Mouse (Mus musculus) spleen, postnatal 14 days (tissue): ENCODE measurements around the gene Pes1.
"Not testable (repeated sequence)": the region's sequence is repeated elsewhere in the genome, so short reads cannot be mapped to it uniquely, and the experiment has no call there.

ENCODE experiments used
- DNase-seq, 2 experiments: peaks; one replicate each; pipeline ENCODE4 v3.0.0; 2021 to 2022; ENCODE audit warnings: low spot score in 2 of 2

Pes1 gene

GRCm38 (mm10) chr11:4006462-4006861 is 42.7 kb downstream of the Pes1 start:
- no peak for DNase-seq

DNA sequence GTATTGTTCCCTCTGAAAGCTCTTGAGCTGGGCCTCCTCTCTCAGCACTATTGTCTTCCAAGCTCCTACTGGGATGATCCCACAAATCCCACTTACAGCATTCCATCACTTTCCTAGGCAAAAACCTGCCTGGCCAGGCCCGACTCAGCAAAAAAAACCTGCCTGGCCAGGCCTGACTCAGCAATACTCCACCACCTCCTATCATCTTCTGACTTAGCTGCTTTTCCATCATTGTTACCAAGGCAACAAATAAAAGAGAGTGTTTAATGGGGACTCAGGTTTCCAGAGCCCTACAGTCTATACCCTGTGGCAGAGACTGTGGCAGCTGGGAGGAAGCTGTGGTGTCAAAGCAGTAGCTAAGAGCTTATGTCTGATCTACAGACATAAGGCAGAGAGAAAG is 48.8 kb downstream of the Pes1 start:
- no peak for DNase-seq

DNA sequence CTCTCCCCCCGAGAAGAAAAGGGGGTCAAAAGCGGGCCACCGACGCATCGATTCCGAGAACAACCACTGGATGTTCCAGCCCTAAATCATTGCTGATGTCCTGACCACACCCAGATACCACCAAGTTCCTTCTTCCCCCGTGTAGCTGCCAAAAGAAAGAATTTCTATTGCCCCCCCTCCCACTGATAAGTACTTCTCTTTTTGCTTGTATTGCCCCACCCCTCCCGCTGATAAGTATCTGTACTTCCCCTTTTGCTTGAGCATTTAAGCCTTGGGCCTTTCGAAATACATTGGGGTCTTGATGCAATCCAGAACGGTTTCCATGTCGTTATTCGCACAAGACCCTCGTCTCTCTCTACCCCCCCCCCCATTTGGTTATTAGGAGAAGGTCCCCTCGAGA is 52.0 kb downstream of the Pes1 start:
- not testable (repeated sequence) for DNase-seq

DNA sequence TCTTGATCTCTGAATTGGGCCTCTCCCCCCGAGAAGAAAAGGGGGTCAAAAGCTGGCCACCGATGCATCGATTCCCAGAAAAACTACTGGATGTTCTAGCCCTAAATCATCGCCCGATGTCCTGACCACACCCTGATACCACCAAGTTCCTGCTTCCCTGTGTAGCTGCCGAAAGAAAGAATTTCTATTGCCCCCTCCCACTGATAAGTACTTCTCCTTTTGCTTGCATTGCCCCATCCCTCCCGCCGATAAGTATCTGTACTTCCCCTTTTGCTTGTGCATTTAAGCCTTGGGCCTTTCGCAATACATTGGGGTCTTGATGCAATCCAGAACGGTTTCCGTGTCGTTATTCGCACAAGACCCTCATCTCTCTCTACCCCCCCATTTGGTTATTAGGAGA is 58.3 kb downstream of the Pes1 start:
- not testable (repeated sequence) for DNase-seq

DNA sequence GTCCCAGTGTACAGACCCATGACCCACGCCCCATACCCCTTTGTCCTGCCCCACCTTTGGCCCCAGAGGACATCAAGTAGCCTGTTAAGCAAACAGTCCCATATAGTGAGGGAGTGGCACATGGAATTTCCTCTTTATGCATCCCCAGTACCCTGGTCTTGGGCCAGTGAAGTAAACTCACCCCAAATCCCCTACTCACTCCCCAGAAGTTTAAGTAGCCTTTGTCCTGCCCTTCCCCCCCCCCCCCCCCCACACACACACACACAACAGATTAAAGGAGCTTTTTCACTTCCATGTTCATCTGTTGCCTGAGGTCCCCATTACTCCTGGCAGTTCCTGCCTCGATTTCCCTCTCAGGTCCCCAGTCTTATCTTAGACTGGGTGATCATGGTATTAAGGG is 59.5 kb downstream of the Pes1 start:
- DNase-seq: no peak

GRCm38 (mm10) chr11:4027066-4027465 is 63.3 kb downstream of the Pes1 start:
- DNase-seq: no peak

- no peak for DNase-seq
These were observed 64.0 kb downstream of the Pes1 start for GRCm38 (mm10) chr11:4027561-4028334.

DNA sequence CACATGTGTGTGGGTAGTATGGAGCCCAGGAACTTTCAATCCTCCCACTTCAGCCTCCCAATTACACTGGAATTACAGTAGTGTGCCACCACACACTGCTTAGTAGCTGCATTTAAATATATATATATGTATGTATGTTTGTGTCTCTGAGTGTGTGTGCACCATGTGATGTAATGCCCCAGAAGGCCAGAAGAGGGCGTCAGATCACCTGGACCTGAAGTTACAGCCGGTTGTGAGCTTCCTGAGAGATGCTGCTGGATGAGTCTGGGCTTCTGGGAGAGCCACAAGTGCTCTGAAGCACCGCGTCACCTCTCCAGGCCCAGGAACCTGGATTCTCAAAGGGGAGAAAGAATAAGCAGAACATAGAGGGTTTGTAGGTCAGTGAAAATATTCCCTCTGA is 65.6 kb downstream of the Pes1 start:
- no peak for DNase-seq
